Mouse (Mus musculus) forebrain, embryonic 14.5 days (tissue): Measurements from ENCODE around the gene Chid1. TPM values are rescaled to one million over a fixed set of nuclear protein-coding genes. Genes with fewer than 3 reads are reported as not detected.
A peak's percentile ranks its signal among the peaks of the same experiment; 100 is the strongest.
"Not testable (repeated sequence)": the region's sequence is repeated elsewhere in the genome, so short reads cannot be mapped to it uniquely, and the experiment has no call there.

ENCODE experiments used
- ATAC-seq: fragments of 200-750 bp; cut with Nextera tagmentation; 2 replicates; pipeline ENCODE4 v1.8.0; 2017; ENCODE audit warnings: mild to moderate bottlenecking, moderate library complexity
- DNase-seq: peaks from one replicate; pipeline ENCODE4 v3.0.0-alpha.2; 2015; ENCODE audit warnings: low spot score
- H3K27ac ChIP-seq: fragments of 300-500 bp; sonication (generic); 2 replicates; pipeline ENCODE4 v1.5.1; 2014; ENCODE audit warnings: low read depth, mild to moderate bottlenecking, control low read depth, low read length, moderate library complexity
- H3K27me3 ChIP-seq: fragments of 300-500 bp; sonication (generic); replicated peaks from 2 replicates; pipeline ENCODE4 v1.6.1; 2014; ENCODE audit warnings: low read length, control low read depth, mixed read lengths; ENCODE audit not compliant: control insufficient read depth, insufficient read depth
- H3K36me3 ChIP-seq: fragments of 300-500 bp; sonication (generic); 2 replicates; pipeline ENCODE4 v1.6.1; 2014; ENCODE audit warnings: low read length, control low read depth; ENCODE audit not compliant: control insufficient read depth, insufficient read depth
- H3K4me1 ChIP-seq: fragments of 300-500 bp; sonication (generic); 2 replicates; pipeline ENCODE4 v1.6.1; 2014; ENCODE audit warnings: antibody characterized with exemption, low read length, control low read depth; ENCODE audit not compliant: control insufficient read depth, insufficient read depth
- H3K4me2 ChIP-seq: fragments of 300-500 bp; sonication (generic); 2 replicates; pipeline ENCODE4 v1.6.1; 2014; ENCODE audit warnings: mild to moderate bottlenecking, control low read depth, low read length
- H3K4me3 ChIP-seq: fragments of 300-500 bp; sonication (generic); 2 replicates; pipeline ENCODE4 v1.5.1; 2014; ENCODE audit warnings: low read depth, low read length, control low read depth
- H3K9ac ChIP-seq: fragments of 300-500 bp; sonication (generic); 2 replicates; pipeline ENCODE4 v1.6.1; 2014; ENCODE audit warnings: mild to moderate bottlenecking, low read length, control low read depth, moderate library complexity
- H3K9me3 ChIP-seq: fragments of 300-500 bp; sonication (generic); replicated peaks from 2 replicates; pipeline ENCODE4 v1.6.1; 2016; ENCODE audit warnings: low read length, control low read depth, mixed read lengths; ENCODE audit not compliant: control insufficient read depth
- WGBS: fragments of 180-500 bp; shearing (Covaris S2); extraction: QIAGEN DNeasy Blood & Tissue Kit; methylation state at CpG from one replicate; pipeline ENCODE4 v1.1.7; 2014; 5-methylcytosine and 5-hydroxymethylcytosine counted together
- polyA plus RNA-seq: library from polyadenylated mRNA; unstranded; fragments of >200 nt; fragmentation: Nextera tagmentation; extraction: Ambion mirVana; gene quantifications from 2 replicates; pipeline ENCODE4 v1.2.1, GENCODE M21; 2014

The Chid1 gene
- polyA plus RNA-seq, 1 experiment from 2014 or later = 37.1 TPM

DNA sequence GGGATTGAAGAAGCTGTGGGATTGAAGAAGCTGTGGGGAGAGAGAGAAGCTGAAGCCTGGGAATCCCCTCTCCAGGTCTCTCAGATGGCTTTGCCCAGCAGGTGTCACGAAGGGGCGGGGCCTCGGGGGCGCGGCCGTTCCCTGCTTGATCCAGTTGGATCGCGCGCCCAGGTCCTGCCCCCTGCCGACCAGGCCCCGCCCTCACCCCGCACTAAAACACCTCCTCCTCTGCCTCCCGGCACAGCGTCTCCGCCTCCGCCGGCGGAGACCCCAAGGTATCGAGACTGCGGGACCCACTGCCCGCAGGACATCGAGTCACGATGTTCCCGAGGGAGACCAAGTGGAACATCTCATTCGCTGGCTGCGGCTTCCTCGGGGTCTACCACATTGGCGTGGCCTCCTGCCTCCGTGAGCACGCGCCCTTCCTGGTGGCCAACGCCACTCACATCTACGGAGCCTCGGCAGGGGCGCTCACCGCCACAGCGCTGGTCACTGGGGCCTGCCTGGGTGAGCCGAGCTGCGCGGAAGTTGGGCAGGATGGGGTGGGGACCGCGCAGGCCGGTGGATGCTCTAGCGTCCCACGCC lies 84.6 kb downstream of the Chid1 start, which contains the start of gene Pnpla2:
TSS of gene Pnpla2 (plus strand) at position 232 of the 585 bp plus-strand sequence.
- H3K27ac ChIP-seq = peak within 1 kb of the TSS; percentile 40; the same call in 1 of the 2 replicates
- ATAC-seq (peak; percentile 84), DNase-seq (peak; percentile 86)
- no peaks in the 10 kb centered on the region for H3K9me3 ChIP-seq
- peaks cover 38% of the 10 kb centered on the region for H3K36me3 ChIP-seq
- peak within 1 kb of the TSS; percentile 82 for H3K4me2 ChIP-seq
- H3K27me3 ChIP-seq = 0 out of 2 replicates have a peak, but pooled peaks cover 2% of the 10 kb centered on the region
- H3K4me3 ChIP-seq = peak within 1 kb of the TSS; percentile 55
- H3K9ac ChIP-seq = peak within 1 kb of the TSS; percentile 70
- under 1% methylated on average over 45 of the region's 45 CpGs for WGBS
- peaks cover 8% of the 10 kb centered on the region; the same call in 1 of the 2 replicates for H3K4me1 ChIP-seq

DNA sequence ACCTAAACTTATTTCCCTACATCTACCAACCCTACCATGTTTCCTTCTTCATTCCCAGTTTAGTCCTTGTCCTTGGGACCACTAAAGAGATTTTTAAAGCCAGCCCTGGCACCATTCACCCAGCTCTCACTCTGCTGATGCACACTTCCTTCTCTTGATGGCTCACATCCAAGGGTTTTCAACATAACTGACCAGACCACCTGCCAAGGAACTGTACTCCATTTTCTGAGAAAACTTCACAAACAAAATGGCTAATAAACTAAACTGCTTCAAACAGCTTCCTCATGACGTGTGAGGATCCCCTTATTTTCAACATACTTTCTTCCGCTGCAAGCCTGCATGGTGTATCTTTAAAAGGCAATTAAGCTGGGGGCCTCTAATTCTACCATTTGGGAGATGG lies 86.0 kb downstream of the Chid1 start:
- no peak for DNase-seq
- H3K9ac ChIP-seq = no peak overlapping the region
- no peaks in the 10 kb centered on the region for H3K9me3 ChIP-seq
- H3K36me3 ChIP-seq = peaks cover 41% of the 10 kb centered on the region
- WGBS = 74% methylated on average over 2 of the region's 2 CpGs
- no peak overlapping the region for H3K4me3 ChIP-seq
- no peak for ATAC-seq
- no peak overlapping the region for H3K4me2 ChIP-seq
- no peaks in the 10 kb centered on the region for H3K27me3 ChIP-seq
- no peak overlapping the region for H3K27ac ChIP-seq
- peaks cover 11% of the 10 kb centered on the region for H3K4me1 ChIP-seq

DNA sequence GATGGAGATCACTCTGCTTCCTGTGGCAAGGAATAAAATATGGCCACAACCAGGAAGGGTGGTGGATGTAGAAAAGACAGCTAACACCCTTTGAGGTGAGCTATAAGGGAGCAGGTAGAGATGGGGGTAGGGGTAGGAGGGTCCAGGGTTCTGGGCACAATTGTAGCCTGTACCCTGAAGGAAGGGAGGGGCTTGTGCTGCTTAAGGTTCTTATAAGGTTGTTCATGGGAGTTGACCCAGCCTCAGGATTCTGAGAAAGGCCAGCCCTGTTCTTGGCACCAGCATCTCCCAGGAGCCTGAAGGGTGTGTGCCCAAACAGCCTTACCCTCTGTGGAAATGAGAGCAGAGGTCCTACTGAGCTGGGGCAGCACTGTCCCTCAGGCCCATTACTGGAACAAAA lies 87.7 kb downstream of the Chid1 start:
- DNase-seq = no peak
- Histone ChIP-seq H3K36me3 (peaks cover 36% of the 10 kb centered on the region), H3K9ac (no peak overlapping the region)

GRCm38 (mm10) chr7:141447110-141447991 lies 92.3 kb downstream of the Chid1 start, which contains the start of gene Rplp2:
Gene Rplp2, plus strand, starts transcription at chr7:141447370.
- peak; percentile 95 for ATAC-seq
- under 1% methylated on average over 63 of the region's 63 CpGs for WGBS
- H3K9me3 ChIP-seq = no peaks in the 10 kb centered on the region
- peak within 1 kb of the TSS; percentile 81 for H3K4me3 ChIP-seq
- 0 out of 2 replicates have a peak, but pooled peaks cover 2% of the 10 kb centered on the region for H3K27me3 ChIP-seq
- peaks cover 32% of the 10 kb centered on the region for H3K36me3 ChIP-seq
- peak; percentile 97 for DNase-seq
- H3K4me1 ChIP-seq = peaks cover 22% of the 10 kb centered on the region
- H3K4me2 ChIP-seq = peak within 1 kb of the TSS; percentile 87
- H3K9ac ChIP-seq = peak within 1 kb of the TSS; percentile 86
- peak within 1 kb of the TSS; percentile 86 for H3K27ac ChIP-seq

More for the DNA sequence above, 87.7 kb downstream of the Chid1 start:
- Histone ChIP-seq H3K9me3 (no peaks in the 10 kb centered on the region), H3K4me3 (no peak overlapping the region), H3K4me2 (no peak overlapping the region), H3K27me3 (no peaks in the 10 kb centered on the region), H3K27ac (no peak overlapping the region), H3K4me1 (peaks cover 16% of the 10 kb centered on the region)
- ATAC-seq = no peak

DNA sequence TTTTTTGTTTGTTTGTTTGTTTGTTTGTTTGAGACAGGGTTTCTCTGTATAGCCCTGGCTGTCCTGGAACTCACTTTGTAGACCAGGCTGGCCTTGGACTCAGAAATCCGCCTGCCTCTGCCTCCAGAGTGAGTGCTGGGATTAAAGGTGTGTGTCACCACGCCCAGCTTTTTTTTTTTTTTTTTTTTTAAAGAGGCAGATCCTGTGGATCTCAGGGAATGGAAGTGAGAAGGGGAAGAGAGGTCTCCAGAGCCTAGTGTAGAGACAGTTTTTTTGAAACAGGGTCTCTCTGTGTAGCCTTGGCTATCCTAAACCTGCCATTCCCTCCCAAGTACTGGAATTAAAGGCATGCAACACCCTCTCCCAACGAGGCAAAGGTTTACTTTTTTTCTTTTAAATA lies 93.3 kb downstream of the Chid1 start:
- not testable (repeated sequence) for H3K27ac ChIP-seq, H3K9ac ChIP-seq, H3K9me3 ChIP-seq, H3K27me3 ChIP-seq, DNase-seq, ATAC-seq, H3K4me3 ChIP-seq
- peaks cover 22% of the 10 kb centered on the region for H3K36me3 ChIP-seq
- WGBS = 84% methylated on average over 3 of the region's 3 CpGs
- H3K4me2 ChIP-seq = peak overlapping the region; percentile 87
- peaks cover 22% of the 10 kb centered on the region for H3K4me1 ChIP-seq

GRCm38 (mm10) chr7:141443828-141444237 lies 95.8 kb downstream of the Chid1 start, which contains the start of gene Pidd1:
Gene Pidd1, minus strand, starts transcription at chr7:141444025.
- peaks cover 21% of the 10 kb centered on the region for H3K4me1 ChIP-seq
- H3K4me3 ChIP-seq = peak within 1 kb of the TSS; percentile 35
- H3K4me2 ChIP-seq = peak within 1 kb of the TSS; percentile 73
- ATAC-seq = peak; percentile 54
- peak within 1 kb of the TSS; percentile 27; the same call in 1 of the 2 replicates for H3K27ac ChIP-seq
- H3K9me3 ChIP-seq = no peaks in the 10 kb centered on the region
- peak within 1 kb of the TSS; percentile 66 for H3K9ac ChIP-seq
- H3K27me3 ChIP-seq = 0 out of 2 replicates have a peak, but pooled peaks cover 2% of the 10 kb centered on the region
- H3K36me3 ChIP-seq = peaks cover 20% of the 10 kb centered on the region
- peak; percentile 81 for DNase-seq
- under 1% methylated on average over 25 of the region's 25 CpGs for WGBS

Other genes starting within 250 kb of the Chid1 start
- 0.37 and 0.68 TPM in 2 replicates for gene Drd4, start 247.9 kb downstream of the Chid1 start, polyA plus RNA-seq
- gene Deaf1, start 212.2 kb downstream of the Chid1 start, polyA plus RNA-seq = 118 and 143 TPM in 2 replicates
- gene Tmem80, start 212.1 kb downstream of the Chid1 start, polyA plus RNA-seq = 39.1 and 41.0 TPM in 2 replicates
- gene Eps8l2, start 201.0 kb downstream of the Chid1 start, polyA plus RNA-seq = 0.25 and 0.67 TPM in 2 replicates
- gene Taldo1, start 147.7 kb downstream of the Chid1 start, polyA plus RNA-seq = 418 and 419 TPM in 2 replicates
- 41.7 and 43.4 TPM in 2 replicates for gene Gatd1, start 125.7 kb downstream of the Chid1 start, polyA plus RNA-seq
- gene Cend1, start 110.4 kb downstream of the Chid1 start, polyA plus RNA-seq = 21.3 and 25.1 TPM in 2 replicates
- 56.0 and 81.6 TPM in 2 replicates for gene Slc25a22, start 102.0 kb downstream of the Chid1 start, polyA plus RNA-seq
- 5.4 and 5.6 TPM in 2 replicates for gene Pidd1, start 95.8 kb downstream of the Chid1 start, polyA plus RNA-seq
- 740 and 845 TPM in 2 replicates for gene Rplp2, start 92.5 kb downstream of the Chid1 start, polyA plus RNA-seq
- 16.3 and 20.5 TPM in 2 replicates for gene Pnpla2, start 84.7 kb downstream of the Chid1 start, polyA plus RNA-seq
- 3.0 and 4.3 TPM in 2 replicates for gene Cracr2b, start 78.8 kb downstream of the Chid1 start, polyA plus RNA-seq
- 56.8 and 60.4 TPM in 2 replicates for gene Cd151, start 72.5 kb downstream of the Chid1 start, polyA plus RNA-seq
- 72.2 and 79.3 TPM in 2 replicates for gene Polr2l, start 64.7 kb downstream of the Chid1 start, polyA plus RNA-seq
- gene Tspan4, start 64.6 kb downstream of the Chid1 start, polyA plus RNA-seq = 29.9 and 30.9 TPM in 2 replicates
- gene Ap2a2, start 22.3 kb upstream of the Chid1 start, polyA plus RNA-seq = 72.4 and 83.6 TPM in 2 replicates
- gene Muc6, start 115.5 kb upstream of the Chid1 start, polyA plus RNA-seq = 0.09 and 0.16 TPM in 2 replicates
- gene Muc2, start 150.5 kb upstream of the Chid1 start, polyA plus RNA-seq = not detected in 2 replicates
- gene Muc5ac, start 249.1 kb upstream of the Chid1 start, polyA plus RNA-seq = not detected in 2 replicates